Mouse (Mus musculus): ENCODE measurements at regions not wholly inside any gene's neighbourhood (a gene's known extent, or its start where the extent isn't known, plus 50 kb on each side); places are given as distances from the start of the nearest gene placed in this dataset.
A peak's percentile ranks its signal among the peaks of the same experiment; 100 is the strongest.

GRCm38 (mm10) chr2:48535453-48535852, 278.5 kb upstream of the Acvr2a start:
- no peak for DNase-seq (ENCODE audit: low spot score in 2 of 2)

- DNase-seq (ENCODE audit: low spot score in 2 of 2): no peak
Observed at GRCm38 (mm10) chr2:48536930-48537329, 277.0 kb upstream of the Acvr2a start.

DNA sequence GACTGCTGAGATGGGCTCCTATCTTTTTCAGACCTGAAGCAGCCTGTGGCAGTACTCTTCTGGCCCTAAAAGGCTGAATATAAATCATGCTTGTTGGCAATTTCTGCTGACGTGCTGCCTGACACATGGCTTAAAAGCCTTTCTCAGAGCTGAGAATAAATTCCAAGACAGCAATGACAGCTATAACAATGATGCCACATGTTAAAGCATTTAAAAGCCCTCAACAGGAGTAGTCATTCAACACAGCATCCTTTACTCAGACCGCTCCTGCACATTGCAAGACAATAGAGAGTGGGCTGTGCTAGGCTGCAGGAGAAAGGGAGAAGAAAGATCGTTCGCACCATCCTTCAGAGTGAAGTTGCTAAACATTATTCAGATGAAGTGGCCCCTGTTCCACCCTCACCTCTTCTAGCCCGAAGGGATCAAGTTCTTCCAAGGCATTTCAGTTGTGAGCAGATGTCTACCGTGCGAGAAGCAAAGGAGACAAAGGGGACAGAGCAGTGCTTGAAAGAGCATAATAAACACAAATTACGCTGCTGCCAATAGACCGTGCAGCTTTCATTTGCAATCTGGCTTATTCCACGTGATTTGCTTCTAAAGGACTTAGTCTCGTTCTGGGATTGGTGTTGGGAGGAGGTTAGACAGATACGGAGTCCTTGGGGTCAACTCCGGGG, 275.1 kb upstream of the Acvr2a start:
- DNase-seq (ENCODE audit: low spot score in 2 of 2): peak in 1 of 2 experiments; percentile 5

GRCm38 (mm10) chr2:48539465-48540055, 274.3 kb upstream of the Acvr2a start:
- no peak for DNase-seq (ENCODE audit: low spot score in 2 of 2)

DNA sequence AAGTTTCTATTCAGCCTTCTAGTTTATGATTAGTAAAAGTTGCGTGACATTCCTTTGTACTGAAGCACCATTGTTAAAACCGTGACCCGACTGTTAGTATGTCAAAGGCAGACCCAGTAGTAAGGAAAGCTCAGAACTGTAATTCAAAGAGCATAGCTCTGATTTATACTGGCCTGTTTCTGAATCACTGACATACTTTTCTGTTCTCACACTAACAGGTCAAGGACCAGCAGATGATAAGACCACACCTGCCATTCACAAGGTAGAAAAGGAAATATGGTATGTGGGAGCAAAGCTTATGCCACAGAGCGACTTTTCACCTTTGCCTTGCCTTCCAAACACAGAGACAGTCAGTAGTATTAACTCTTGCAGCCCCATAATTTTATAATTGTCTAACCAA, 269.5 kb upstream of the Acvr2a start:
- DNase-seq (ENCODE audit: low spot score in 2 of 2): no peak

DNA sequence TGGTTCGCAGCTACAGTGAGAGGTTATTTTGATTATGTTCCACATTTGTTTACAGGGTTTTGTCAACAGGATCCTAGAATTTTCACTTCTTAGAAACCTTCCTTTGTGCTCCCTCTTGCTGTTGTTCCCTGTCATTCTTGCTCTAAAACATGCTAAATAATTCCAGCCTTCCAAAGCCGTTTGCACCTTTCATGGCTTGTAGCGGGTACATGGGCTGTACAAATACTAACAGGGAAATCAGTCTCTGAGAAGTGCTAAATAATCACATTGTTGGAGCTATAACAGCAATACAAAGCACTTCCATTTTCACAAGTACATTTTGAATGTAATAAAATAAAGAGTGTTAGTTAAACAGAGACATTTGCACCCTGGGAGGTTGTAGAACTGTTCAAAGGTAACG, 268.8 kb upstream of the Acvr2a start:
- DNase-seq (ENCODE audit: low spot score in 2 of 2): no peak

DNA sequence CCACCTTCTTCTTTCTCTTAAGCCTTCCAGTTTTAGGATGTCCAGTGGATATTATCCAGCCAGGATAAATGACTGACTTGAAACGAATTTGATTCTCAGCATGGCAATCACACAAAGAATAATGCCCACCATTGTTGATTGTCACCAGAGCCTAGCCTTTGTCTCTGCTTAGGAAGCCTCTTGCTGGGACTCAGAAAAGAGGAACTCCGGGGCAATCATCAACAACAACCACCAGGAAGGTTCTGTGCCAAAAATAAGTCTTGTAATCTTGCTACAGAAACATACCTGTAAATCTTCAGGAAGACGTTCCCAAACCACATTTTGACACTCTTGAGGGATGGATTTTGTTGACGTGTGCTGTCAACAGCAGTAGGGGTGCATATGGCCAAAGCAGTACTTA, 268.2 kb upstream of the Acvr2a start:
- no peak for DNase-seq (ENCODE audit: low spot score in 2 of 2)

DNA sequence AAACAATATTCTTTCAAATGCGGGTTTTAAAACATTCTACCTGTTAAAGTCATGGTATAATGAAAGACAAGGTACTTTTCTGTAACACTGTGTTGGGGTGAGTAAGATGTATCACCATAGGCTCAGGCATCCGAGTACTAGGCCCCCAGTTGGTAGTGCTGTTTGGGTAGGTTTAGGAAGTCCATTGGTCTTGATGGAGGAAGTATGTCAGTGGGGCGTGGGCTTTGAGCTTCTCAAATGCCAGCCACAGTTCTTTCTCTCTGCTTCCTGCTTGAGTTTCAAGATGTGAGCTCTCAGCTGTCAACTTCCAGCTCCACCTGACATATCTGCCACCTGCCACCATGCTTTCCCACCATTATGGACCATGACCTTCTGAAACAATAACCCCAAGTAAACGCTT, 267.7 kb upstream of the Acvr2a start:
- DNase-seq (ENCODE audit: low spot score in 2 of 2): no peak

- DNase-seq (ENCODE audit: low spot score in 2 of 2): no peak
Observed at GRCm38 (mm10) chr2:48556600-48556999, 257.3 kb upstream of the Acvr2a start.

GRCm38 (mm10) chr2:48557123-48557522, 256.8 kb upstream of the Acvr2a start:
- DNase-seq (ENCODE audit: low spot score in 2 of 2): no peak

- no peak for DNase-seq (ENCODE audit: low spot score in 2 of 2)
Observed at GRCm38 (mm10) chr2:48558641-48559040, 255.3 kb upstream of the Acvr2a start.

DNA sequence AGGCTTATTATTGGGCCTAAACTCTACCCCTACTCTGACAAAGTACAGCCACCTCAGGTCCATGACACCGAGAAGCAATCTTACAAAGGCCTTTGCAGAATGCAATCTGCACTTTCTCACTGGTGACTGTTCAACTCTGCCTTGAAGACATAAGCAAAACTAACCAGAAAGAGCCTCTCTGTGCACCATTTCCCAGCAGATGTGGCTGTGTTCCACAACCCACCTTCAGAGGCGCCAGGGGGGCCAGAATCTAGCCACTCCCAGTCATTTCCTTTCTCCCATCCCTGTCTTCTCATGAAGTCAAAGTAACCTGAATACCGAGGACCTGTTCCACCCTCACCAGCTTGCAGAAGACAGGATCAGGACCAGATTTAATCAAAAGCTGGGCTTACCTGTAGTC, 250.3 kb upstream of the Acvr2a start:
- no peak for DNase-seq (ENCODE audit: low spot score in 2 of 2)

GRCm38 (mm10) chr2:48564170-48564569, 249.7 kb upstream of the Acvr2a start:
- no peak for DNase-seq (ENCODE audit: low spot score in 2 of 2)

- no peak for DNase-seq (ENCODE audit: low spot score in 2 of 2)
Observed at GRCm38 (mm10) chr2:48567871-48568270, 246.0 kb upstream of the Acvr2a start.

DNA sequence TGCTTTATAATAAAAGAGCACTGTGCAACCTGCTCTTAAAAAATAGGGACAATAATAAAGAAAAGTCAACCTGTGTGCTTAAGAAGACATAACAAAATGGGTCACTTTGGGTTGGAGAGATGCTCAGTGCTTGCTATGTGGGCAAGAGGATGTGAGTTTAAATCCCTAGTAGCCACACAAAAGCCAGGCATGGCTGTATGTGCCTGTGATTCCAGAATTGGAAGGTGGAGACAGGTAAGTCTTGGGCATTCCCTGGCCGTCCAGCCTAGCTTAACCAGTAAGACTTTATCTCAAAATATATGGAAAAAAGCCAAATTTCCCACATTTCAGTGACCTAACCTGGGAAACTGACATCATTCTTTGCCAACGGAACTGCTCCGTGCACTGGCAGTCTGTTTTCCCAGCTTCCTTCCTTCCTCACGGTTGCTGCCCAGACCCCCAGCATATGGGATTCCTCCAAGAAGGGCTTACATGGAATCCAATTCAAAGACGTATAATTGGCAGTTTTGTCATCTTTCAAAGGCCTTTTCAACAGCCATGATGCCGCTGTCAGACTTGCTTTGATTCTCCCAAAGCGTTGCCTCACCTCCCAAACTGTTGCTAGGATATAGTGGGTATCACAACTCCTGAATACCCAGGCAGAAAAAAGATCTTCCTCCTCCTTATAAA, 227.6 kb upstream of the Acvr2a start:
- DNase-seq (ENCODE audit: low spot score in 2 of 2): no peak

DNA sequence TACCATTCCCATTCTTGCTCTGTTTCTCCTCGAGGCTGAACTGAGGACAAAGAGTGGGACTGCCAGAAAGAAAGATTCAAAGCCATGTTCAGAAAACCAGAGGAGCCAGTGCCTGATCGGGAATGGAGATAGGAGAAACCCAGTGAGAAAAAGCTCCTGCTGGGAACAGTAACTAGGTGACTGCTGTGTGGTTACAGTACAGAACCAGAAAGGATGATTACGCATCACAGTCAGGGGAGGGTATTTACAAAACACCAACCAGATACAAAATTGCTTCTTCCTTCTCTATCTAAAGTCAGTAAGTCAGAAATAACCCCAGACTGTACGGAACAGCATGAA, 227.1 kb upstream of the Acvr2a start:
- DNase-seq (ENCODE audit: low spot score in 2 of 2): peak in 1 of 2 experiments; percentile 2

GRCm38 (mm10) chr2:48589709-48590108, 224.2 kb upstream of the Acvr2a start:
- no peak for DNase-seq (ENCODE audit: low spot score in 2 of 2)

GRCm38 (mm10) chr2:48597793-48598583, 215.9 kb upstream of the Acvr2a start:
- no peak for DNase-seq (ENCODE audit: low spot score in 2 of 2)

GRCm38 (mm10) chr2:48599367-48599766, 214.5 kb upstream of the Acvr2a start:
- no peak for DNase-seq (ENCODE audit: low spot score in 2 of 2)

- DNase-seq (ENCODE audit: low spot score in 2 of 2): no peak
Observed at GRCm38 (mm10) chr2:48601855-48602254, 212.1 kb upstream of the Acvr2a start.

DNA sequence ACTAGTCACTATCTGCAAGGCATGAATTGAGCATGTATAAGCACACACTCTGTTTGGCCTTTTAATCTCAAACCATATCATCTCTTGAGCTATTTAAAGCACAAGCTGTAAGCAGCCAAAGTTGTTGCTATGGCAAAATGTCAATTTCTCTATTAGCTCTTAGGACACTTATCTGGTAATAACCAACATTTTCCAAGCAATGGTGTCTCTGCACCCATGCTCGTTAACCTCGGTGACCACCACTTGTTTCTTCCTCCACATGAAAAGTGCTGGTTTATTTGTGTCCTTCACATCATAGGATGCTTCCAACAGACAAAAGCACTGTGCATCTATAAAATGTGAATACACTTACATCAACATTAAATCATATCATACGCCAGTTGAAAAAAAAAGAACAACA, 204.4 kb upstream of the Acvr2a start:
- no peak for DNase-seq (ENCODE audit: low spot score in 2 of 2)

DNA sequence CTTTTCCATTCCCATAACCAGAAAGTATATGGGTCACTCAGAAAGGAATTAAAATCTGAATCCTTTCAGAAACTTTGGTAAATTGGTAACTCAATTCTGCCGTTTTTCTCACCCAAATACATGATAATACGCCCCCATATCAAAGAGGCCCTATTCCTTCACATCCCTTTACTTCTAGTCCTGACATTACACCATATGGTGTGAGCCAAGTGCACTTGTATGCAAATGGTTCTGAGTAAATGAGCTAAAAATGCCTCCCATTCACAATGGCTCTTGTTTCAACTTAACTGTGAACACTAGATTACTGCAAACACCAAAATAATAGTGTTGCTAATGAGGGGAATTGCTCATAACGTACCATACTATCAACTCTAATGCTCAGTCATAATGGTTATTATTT, 201.7 kb upstream of the Acvr2a start:
- no peak for DNase-seq (ENCODE audit: low spot score in 2 of 2)
